Mouse (Mus musculus): ENCODE measurements at regions not wholly inside any gene's neighbourhood (a gene's known extent, or its start where the extent isn't known, plus 50 kb on each side); places are given as distances from the start of the nearest gene placed in this dataset.

GRCm38 (mm10) chr2:30741450-30741849, 62.0 kb downstream of the 1700001O22Rik start:
- Histone ChIP-seq H3K36me3 (replicated peaks in 1 of 2; ENCODE audit: control insufficient read depth in 1 of 2, insufficient read depth in 1 of 2, low read length in 1 of 2) (no peaks in the 10 kb centered on the region), H3K27ac (ENCODE audit: insufficient read depth, low read depth) (no peak overlapping the region), H3K4me1 (ENCODE audit: control insufficient read depth in 1 of 2, insufficient read depth in 2 of 2) (peaks cover 10 to 22% of the 10 kb centered on the region in 2 experiments), H3K4me2 (ENCODE audit: insufficient read depth, low read depth, poor library complexity, severe bottlenecking) (no peak overlapping the region), H3K9me3 (replicated peaks; ENCODE audit: low read length) (peaks cover 9% of the 10 kb centered on the region), H3K9ac (ENCODE audit: insufficient read depth, low read depth) (no peak overlapping the region), H3K27me3 (replicated peaks) (peaks cover 26% of the 10 kb centered on the region), H3K4me3 (replicated peaks in 1 of 3; ENCODE audit: low read depth in 2 of 3, low read length in 2 of 3, poor library complexity in 1 of 3) (no peak overlapping the region), H3K79me2 (replicated peaks; ENCODE audit: control insufficient read depth, extremely low read depth, insufficient read depth, poor library complexity, severe bottlenecking) (no peaks in the 10 kb centered on the region)
- in situ Hi-C loops (cut with MboI; ENCODE audit: low pct_ligation_motif_present, low pct_unique_long_range_greater_than_20kb, low sequenced_read_pairs) (no loop called here), dilution Hi-C loops (cut with MboI; ENCODE audit: extremely low pct_ligation_motif_present, extremely low pct_unique_long_range_greater_than_20kb, low sequenced_read_pairs) (no loop called here)
- TF ChIP-seq MAFK (IDR thresholded peaks at IDR 0.05; ENCODE audit: insufficient replicate concordance, low read length) (no peak), CTCF (conservative IDR thresholded peaks at IDR 0.05 in 1 of 2, IDR thresholded peaks at IDR 0.05 in 1 of 2; ENCODE audit: low read depth in 2 of 2, low read length in 2 of 2) (no peak), TCF12 (IDR thresholded peaks at IDR 0.05; ENCODE audit: low read depth, low read length) (no peak), GABPA (IDR thresholded peaks at IDR 0.05; ENCODE audit: insufficient replicate concordance, low read depth, low read length) (no peak), MXI1 (IDR thresholded peaks at IDR 0.05; ENCODE audit: low read depth, low read length) (no peak), MEF2A (IDR thresholded peaks at IDR 0.05; ENCODE audit: borderline replicate concordance, low read depth, low read length) (no peak), TBP (conservative IDR thresholded peaks at IDR 0.05; ENCODE audit: low read depth, low read length) (no peak), KAT2A (IDR thresholded peaks at IDR 0.05; ENCODE audit: insufficient replicate concordance, low read length) (no peak), RCOR1 (conservative IDR thresholded peaks at IDR 0.05; ENCODE audit: low read depth, low read length) (no peak), SIN3A (IDR thresholded peaks at IDR 0.05; ENCODE audit: low read length) (no peak), UBTF (IDR thresholded peaks at IDR 0.05; ENCODE audit: low read depth, low read length) (no peak), RAD21 (IDR thresholded peaks at IDR 0.05; ENCODE audit: low read depth, low read length) (no peak), NELFE (IDR thresholded peaks at IDR 0.05; ENCODE audit: low read depth, low read length) (no peak), ELF1 (IDR thresholded peaks at IDR 0.05; ENCODE audit: low read depth, low read length) (no peak), MAX (IDR thresholded peaks at IDR 0.05; ENCODE audit: low read length) (no peak)
- no peak for DNase-seq (ENCODE audit: extremely low read depth)

- Histone ChIP-seq H3K27me3 (replicated peaks) (peaks cover 26% of the 10 kb centered on the region), H3K4me2 (ENCODE audit: insufficient read depth, low read depth, poor library complexity, severe bottlenecking) (no peak overlapping the region), H3K79me2 (replicated peaks; ENCODE audit: control insufficient read depth, extremely low read depth, insufficient read depth, poor library complexity, severe bottlenecking) (no peaks in the 10 kb centered on the region), H3K9ac (ENCODE audit: insufficient read depth, low read depth) (no peak overlapping the region), H3K27ac (ENCODE audit: insufficient read depth, low read depth) (no peak overlapping the region), H3K4me1 (ENCODE audit: control insufficient read depth in 1 of 2, insufficient read depth in 2 of 2) (peaks cover 0 to 7% of the 10 kb centered on the region in 2 experiments; a peak in 2 of 4 replicates), H3K9me3 (replicated peaks; ENCODE audit: low read length) (no peaks in the 10 kb centered on the region), H3K4me3 (replicated peaks in 1 of 3; ENCODE audit: low read depth in 2 of 3, low read length in 2 of 3, poor library complexity in 1 of 3) (no peak overlapping the region), H3K36me3 (replicated peaks in 1 of 2; ENCODE audit: control insufficient read depth in 1 of 2, insufficient read depth in 1 of 2, low read length in 1 of 2) (no peaks in the 10 kb centered on the region)
- no peak for TF ChIP-seq UBTF (IDR thresholded peaks at IDR 0.05; ENCODE audit: low read depth, low read length)
- no peak for TF ChIP-seq PAX5 (IDR thresholded peaks at IDR 0.05; ENCODE audit: low read length)
- no peak for TF ChIP-seq TBP (conservative IDR thresholded peaks at IDR 0.05; ENCODE audit: low read depth, low read length)
- TF ChIP-seq MYC (IDR thresholded peaks at IDR 0.05; ENCODE audit: low read depth, low read length) = no peak
- TF ChIP-seq MAFK (IDR thresholded peaks at IDR 0.05; ENCODE audit: insufficient replicate concordance, low read length) = no peak
- TF ChIP-seq HCFC1 (IDR thresholded peaks at IDR 0.05; ENCODE audit: low read depth, low read length) = no peak
- TF ChIP-seq CHD2 (IDR thresholded peaks at IDR 0.05; ENCODE audit: low read length) = no peak
- no peak for TF ChIP-seq IRF4 (IDR thresholded peaks at IDR 0.05; ENCODE audit: low read depth, low read length)
- TF ChIP-seq ELF1 (IDR thresholded peaks at IDR 0.05; ENCODE audit: low read depth, low read length) = no peak
- TF ChIP-seq SMC3 (IDR thresholded peaks at IDR 0.05; ENCODE audit: low read depth, low read length) = no peak
- TF ChIP-seq EP300 (IDR thresholded peaks at IDR 0.05; ENCODE audit: low read length) = no peak
- TF ChIP-seq CHD1 (IDR thresholded peaks at IDR 0.05; ENCODE audit: low read depth, low read length) = no peak
- no peak for TF ChIP-seq KAT2A (IDR thresholded peaks at IDR 0.05; ENCODE audit: insufficient replicate concordance, low read length)
- no peak for DNase-seq (ENCODE audit: extremely low read depth)
- in situ Hi-C loops (cut with MboI; ENCODE audit: low pct_ligation_motif_present, low pct_unique_long_range_greater_than_20kb, low sequenced_read_pairs) = no loop called here
- dilution Hi-C loops (cut with MboI; ENCODE audit: extremely low pct_ligation_motif_present, extremely low pct_unique_long_range_greater_than_20kb, low sequenced_read_pairs) = no loop called here
Observed at GRCm38 (mm10) chr2:30737759-30738158, 65.7 kb downstream of the 1700001O22Rik start.

All from CH12.LX (cell line).